Mouse (Mus musculus): ENCODE data around the gene Cyb5r3.
A peak's percentile ranks its signal among the peaks of the same experiment; 100 is the strongest.

Gene Cyb5r3

DNA sequence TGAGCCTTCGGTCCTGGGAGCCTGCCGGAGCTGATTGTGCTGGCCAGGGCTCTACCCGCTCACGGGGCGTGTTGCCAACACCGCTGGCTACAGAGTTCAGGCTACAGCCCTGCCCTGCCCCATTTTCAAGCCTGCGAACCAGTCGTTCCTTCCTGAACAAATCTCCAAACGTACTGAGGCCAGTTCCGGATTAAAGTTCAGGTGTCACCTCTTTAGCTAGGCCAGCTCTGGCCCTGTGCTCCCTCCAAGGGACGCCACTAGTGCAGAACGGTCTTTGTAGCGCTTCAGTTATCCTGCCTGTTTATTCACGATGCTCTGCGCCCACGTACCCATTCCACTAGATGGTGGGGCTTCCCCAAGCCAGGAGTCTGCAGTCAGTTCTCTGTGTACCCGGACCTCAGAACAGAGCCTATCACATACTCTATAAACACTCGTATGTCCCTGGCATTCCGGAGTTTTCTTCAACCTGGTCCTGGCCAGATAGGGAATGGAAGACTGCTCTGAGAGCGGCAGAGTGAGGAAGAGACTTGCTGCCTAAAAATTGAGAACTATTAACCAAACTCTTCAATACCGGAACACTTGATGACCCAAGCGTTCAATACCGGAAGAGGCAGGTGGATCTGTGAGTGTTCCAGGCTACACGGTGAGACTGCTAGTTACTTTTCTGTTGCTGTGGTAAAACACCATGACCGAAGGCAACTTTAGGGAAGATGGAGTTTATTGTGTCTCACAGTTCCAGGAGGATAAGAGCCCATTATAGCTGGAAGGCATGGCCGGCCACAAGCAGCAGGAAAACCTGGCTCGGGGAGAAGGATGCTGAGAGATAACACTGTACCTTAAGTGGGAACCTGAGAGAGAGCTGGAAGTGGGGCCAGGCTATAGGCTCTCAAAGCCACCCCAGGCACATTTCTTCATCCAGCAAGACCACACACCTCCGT lies at the start of gene Cyb5r3:
TSS of gene Cyb5r3 (minus strand) at position 101 of the 938 bp plus-strand sequence.
- no peak for DNase-seq (ENCODE audit: low spot score in 2 of 2)

DNA sequence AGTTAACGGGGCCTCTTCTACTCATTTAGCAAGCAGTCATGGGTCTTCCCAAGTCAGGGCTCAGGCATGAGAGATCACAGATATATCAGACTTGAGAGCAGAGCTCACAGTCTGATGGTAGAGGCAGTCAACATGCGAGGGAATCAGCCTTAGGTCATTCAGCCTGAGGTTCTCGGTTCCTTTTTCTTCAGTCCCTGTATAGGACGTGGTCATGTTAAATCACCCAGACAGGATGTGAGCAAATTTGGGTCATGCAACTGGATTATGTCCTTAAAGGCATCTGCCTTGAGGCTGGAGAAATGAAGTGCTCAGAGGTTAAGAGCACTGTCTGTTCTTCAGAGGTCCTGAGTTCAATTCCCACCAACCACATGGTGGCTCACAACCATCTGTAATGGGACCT lies 49.3 kb upstream of the Cyb5r3 start:
- no peak for DNase-seq (ENCODE audit: low spot score in 2 of 2)

DNA sequence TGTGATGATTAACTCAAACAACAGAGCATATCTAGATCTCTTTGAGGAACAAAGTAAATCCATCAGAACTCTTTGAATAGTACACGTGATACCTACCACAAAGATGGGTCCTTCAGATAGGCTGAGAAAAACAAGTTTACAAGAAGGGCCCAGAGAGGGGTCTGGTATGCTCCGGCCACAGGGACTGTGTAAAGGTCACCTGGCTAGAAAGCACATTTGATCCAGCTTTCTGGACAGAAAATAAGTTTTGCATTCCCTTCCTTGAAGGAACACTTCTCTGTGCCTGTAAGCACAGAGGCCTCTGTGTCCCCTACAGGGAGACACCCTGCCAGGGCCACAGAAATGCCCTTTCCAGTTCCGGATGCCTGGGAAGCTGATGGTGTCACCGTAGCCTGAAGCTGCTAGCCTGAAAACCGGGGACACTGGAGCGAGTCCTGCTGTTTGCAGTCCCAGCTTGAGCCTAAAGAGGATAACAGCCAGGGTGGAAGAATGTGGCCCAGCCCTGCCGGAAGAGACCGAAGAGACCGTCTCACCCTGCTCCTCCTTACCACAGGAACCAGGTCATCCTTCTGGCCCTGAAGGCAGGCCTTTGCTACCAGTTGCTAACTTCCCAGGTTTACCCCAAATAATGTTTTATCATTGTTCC lies 48.1 kb upstream of the Cyb5r3 start:
- DNase-seq (ENCODE audit: low spot score in 2 of 2): no peak

- DNase-seq (ENCODE audit: low spot score in 2 of 2): no peak
Observed at GRCm38 (mm10) chr15:83215322-83216216, 43.2 kb upstream of the Cyb5r3 start.

- DNase-seq (ENCODE audit: low spot score in 2 of 2): peak in 1 of 2 experiments; percentile 56
Observed at GRCm38 (mm10) chr15:83210229-83210628, 37.8 kb upstream of the Cyb5r3 start.

GRCm38 (mm10) chr15:83209719-83210118 lies 37.3 kb upstream of the Cyb5r3 start:
- DNase-seq (ENCODE audit: low spot score in 2 of 2): no peak

DNA sequence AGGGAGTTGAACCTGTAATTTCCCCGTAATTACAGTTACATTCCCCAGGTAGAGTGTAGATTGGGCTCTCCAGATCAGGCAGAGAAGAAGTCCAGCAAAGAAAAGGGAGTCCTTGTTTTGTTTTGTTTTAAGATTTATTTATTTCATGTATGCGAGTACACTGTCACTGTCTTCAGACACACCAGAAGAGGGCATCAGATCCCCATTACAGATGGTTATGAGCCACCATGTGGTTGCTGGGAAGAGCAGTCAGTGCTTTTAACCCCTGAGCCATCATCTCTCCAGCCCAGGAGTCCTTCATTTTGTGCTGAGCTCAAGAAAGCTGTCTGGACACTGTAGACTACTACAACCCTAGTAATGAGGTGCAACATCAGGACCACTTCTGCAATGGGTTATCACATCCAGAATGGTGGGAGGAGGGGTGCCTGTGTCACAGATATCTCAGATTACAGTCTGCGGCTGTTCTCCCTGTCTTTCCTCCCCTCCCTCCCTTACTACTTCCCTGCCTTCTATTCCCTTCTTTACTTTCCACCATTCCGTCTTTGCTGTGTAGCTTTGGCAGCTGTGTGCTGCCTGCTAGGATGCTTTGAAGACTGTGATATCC lies 36.8 kb upstream of the Cyb5r3 start:
- DNase-seq (ENCODE audit: low spot score in 2 of 2): no peak

DNA sequence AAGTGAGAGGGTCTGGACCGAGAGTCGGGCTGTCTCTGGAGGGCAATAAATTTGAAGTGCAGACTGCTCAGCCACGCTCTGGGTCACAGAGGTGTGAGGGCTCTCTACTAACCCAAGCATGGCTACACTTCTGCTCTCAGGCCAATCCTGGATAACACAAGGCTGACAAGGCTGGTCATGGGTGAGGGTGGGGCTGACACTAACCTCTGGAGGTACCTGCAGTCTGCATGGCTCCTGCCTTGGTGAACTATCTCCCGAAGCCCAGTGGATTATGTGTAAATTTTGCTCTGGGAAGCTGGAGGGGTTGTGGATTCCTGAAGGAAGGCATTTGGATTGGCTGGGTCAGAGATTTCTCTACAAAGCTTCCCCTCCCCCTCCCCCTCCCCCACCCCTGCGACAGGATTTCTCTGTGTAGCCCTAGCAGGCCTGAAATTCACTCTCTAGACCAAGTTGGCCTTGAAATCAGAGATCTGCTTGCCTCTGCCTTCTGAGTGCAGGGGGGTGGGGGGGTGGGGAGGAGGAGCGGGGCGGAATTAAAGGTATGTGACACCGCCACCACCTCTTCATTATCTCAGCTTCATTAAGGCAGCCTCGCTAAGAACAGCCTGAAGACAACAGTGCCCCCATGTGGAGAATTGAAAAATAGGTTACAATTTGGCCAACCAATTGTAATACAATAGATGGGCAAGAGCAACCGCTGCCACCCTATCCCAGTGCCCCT lies 32.5 kb upstream of the Cyb5r3 start:
- no peak for DNase-seq (ENCODE audit: low spot score in 2 of 2)

DNA sequence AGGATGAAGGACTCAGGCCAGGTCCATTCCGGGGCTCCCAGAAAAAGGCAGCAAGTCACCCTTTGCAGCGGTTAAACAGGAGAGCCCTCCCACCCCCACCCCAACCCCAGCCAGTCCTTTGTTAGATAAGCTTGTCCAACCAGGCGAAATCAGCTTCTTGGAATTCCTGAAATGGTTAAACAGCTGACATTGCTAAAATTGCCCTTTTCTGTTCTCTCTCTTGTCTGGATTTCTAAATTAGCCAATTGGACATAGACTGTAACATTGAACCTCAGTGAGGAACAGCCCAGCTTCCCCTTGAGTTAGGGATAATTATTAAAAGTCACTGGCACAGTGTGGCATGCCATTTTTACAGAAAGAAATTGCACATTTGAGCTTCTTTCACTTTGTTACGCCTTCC lies 30.0 kb upstream of the Cyb5r3 start:
- no peak for DNase-seq (ENCODE audit: low spot score in 2 of 2)

- no peak for DNase-seq (ENCODE audit: low spot score in 2 of 2)
Observed at GRCm38 (mm10) chr15:83193413-83193812, 21.0 kb upstream of the Cyb5r3 start.

DNA sequence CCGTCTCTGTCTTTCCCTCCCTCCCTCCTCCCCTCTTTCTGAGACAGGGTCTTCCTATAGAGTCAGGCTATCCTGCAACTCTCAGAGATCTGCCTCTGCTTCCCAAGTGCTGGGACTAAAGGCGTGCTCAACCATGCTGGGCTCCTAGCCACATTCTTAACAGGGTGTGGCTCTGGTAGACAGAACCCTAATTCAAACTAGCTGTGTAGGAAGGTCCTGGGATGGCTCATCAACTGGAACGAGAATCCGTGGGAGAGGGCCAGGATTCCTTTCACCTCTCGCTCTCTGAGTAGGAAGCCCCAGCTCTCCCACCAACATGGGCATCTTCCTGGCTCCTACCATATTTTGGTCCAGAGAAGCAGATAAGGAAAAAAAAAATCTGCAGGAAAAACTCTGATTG lies 10.0 kb upstream of the Cyb5r3 start:
- no peak for DNase-seq (ENCODE audit: low spot score in 2 of 2)

GRCm38 (mm10) chr15:83181800-83182330 lies 9.5 kb upstream of the Cyb5r3 start:
- no peak for DNase-seq (ENCODE audit: low spot score in 2 of 2)

DNA sequence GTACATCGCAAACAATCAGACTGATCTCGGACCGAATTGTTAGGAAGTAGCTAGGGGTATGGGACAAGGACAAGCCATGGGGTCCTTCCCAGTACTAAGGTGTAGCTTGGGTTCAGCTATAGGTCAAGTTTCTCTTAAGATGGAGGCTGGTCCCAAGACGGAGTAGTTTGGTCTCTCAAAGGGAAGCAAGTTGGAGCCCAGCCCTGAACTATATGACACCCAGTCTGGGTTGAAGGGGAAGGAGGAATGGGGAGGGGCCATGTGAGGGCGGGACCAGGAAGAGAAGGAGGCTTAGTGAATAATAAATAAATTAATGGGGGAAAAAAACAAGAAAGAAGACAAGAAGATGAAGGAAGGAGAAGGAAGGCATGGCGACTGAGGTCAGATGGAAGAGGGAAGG lies 7.6 kb upstream of the Cyb5r3 start:
- DNase-seq (ENCODE audit: low spot score in 2 of 2): no peak

- no peak for DNase-seq (ENCODE audit: low spot score in 2 of 2)
Observed at GRCm38 (mm10) chr15:83176653-83177052, 4.3 kb upstream of the Cyb5r3 start.

DNA sequence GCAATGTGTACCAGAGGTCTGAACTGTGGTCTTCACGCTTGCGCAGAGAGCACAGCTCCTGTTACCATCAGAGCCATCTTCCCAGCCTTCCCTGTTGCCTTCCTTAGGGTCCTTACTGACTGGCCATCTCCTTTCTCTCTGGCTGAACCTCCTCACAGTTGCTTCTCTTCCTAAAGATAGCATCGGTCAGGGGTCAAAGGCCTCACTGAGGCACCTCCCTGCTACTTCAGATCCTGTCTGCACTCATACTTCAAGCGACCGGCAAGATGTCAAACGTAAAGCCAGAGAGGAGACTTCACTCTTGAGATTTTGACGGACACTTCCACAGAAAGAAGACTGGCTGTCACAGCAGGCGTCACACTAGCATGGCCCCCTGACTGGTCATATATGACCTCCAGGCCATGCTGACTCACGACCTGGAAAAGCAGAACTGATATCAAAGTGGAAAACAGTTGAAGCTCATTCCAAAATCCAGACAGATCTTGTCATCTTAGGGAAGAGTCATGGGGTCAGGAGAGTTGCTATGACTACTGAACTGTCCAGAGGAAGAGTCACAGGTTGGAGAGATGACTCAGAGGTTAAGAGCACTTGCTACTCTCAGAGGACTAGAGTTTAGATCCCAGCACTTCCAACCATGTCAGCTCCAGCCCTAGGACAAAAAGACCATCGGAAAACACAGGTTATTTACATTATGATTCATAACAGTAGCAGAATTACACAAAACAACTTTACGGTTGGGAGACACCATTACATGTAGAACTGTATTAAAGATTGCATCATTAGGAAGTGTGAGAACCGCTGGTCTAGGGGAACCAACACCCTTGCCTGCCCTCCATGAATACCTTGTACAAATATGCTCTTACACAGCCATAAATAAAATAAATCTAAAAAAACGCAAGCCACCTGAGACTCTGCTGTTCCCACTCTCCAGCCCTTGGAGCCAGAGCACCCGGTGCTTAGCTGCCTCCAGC lies 1.8 kb upstream of the Cyb5r3 start:
- no peak for DNase-seq (ENCODE audit: low spot score in 2 of 2)

DNA sequence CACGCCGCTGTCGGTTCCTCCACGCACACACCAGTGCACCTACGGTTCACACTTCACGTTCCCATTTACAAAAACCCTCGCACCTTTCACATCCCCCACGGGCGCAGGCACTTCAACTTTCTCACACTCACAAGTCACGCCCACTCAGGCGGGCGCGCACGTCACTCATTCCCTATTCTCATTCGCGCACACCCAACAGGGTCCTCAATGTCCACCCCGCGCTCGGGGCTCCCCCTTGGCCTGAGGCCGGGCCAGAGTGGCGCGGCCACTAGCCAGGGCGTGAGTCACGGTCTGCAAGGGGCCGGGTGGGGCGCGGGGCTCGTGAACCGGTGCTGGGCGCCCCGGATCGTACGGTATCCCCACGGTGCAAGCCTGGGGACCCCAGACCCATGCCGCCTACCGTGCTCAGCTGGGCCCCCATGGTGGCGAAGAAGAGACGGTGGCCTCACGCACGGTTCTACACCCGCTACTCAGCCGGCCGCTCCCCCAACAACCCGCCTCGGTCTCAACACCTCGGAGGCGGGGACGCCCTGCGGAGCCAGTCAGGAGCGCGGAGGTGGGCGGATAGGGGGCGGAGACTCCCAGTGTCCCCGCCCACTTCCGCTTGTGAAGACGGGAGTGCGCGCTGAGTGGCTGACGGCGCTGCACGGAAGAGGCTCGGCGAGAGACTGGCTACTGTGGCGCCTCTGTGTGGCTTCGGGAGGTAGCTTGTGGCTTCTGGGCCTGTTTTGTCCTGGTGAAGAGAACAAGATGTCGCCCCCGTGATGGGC lies 495 bp downstream of the Cyb5r3 start:
- DNase-seq (ENCODE audit: low spot score in 2 of 2): peak; percentile 96 to 97

DNA sequence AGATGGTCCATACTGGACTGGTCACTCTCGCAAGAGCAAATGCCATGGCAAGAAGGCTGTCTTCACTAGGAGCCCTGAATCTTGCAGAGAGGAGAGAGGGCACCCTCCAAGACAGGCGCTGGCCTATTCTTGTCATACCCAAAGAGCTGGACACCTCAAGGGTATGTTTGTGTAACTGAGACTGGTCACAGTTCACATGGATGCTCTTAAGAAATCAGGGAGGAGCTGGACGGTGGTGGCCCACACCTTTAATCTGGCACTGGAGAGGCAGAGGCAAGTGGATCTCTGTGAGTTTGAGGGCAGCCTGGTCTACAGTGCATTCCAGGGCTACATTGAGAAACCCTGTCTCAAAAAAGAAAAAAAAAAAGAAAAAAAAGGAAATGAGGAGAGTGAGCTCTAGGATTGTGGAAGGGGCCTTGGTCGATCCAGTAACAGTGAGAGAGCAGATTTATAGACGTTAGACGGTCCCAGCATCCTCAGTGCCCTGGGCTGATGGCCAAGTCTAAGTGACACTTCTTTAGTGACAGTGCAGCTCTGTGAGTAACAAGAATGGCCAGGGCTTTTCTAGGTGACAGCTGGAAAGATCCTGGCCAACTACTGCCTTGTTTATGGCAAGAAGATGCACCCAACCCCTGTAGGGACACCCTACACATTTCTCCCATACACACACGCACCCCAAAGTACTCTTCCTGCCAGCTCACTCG lies 1.3 kb downstream of the Cyb5r3 start:
- DNase-seq (ENCODE audit: low spot score in 2 of 2): peak in 1 of 2 experiments; percentile 10
